Mouse (Mus musculus): Measurements from ENCODE around the gene Ttc32. TPM values are rescaled to one million over a fixed set of nuclear protein-coding genes. Genes with fewer than 3 reads are reported as not detected.
A peak's percentile ranks its signal among the peaks of the same experiment; 100 is the strongest.
"Not testable (repeated sequence)": the region's sequence is repeated elsewhere in the genome, so short reads cannot be mapped to it uniquely, and the experiment has no call there.

The Ttc32 gene
- total RNA-seq (2021), result 1 to 10 TPM; 2.7 to 3.2 TPM

DNA sequence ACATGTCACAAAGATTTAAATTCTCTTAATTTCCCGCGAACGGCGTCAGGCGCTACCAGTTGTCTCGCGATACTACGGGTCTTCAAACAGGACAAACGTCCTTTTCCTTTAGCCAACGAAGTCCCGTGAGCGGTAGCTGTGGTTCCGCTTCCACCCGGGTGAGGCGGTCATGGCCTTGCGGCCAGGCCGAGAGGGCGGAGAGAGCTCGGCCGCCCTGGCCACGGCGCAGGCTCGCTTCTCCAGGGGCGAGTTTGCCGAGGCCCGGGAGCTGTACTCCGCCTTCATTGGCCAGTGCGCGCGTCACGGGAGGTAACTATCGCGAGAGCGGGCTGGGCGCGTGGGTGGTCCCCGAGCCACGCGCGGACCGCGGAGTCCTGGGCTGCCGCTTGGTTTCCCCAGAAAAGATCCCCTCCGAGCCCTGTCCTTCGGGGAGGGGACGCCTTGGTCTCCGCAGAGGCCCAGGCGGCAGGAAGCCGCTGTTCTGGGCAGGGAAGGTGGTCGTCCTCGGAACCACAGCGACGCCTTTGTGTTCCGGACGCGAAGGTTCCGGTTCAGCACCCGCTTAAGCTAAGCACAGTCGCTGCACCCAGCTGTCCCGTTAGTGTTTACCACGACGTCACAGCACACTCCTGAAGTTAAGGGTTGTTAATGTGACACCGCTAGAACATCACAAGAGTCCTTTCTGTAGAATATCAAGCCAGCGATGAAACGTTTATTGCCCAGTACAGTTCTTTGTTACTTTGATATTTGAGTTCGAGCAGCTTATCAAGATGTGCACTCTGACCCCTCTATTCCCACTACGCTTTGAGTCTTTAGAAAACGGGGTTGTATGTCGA lies at the start of gene Ttc32:
TSS of gene Ttc32 (plus strand) at position 110 of the 836 bp plus-strand sequence.
- DNase-seq (ENCODE audit: extremely low spot score in 1 of 2, low spot score in 2 of 2), result peak; percentile 93 to 96
- intact Hi-C loops (cut with DNase I), result loop anchor here (10.0 kb wide), 2 partner anchors 315 to 705 kb away; no protein-coding TSS in a partner anchor

DNA sequence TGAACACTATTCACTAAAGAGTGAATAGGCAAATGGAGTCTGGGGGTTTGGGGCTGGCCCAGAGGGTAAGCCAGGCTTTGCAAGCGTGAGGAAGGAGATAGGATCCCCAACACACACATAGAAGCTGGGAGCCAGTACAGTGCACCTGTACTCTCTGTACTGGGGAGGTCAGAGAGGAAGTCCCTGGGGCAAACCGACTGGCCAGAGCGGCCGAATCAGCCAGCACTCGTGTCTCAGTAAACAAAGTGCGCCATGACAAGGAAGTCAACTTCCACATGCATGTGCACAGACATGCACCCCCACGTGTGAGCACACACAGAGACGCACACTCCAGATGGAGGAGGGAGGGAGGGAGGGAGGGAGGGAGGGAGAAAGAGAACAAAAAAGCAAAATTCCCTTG lies 36.6 kb upstream of the Ttc32 start:
- DNase-seq (ENCODE audit: extremely low spot score in 1 of 2, low spot score in 2 of 2), result no peak
- intact Hi-C loops (cut with DNase I), result loop anchor here (10.0 kb wide), 1 partner anchor 238 kb away; no protein-coding TSS in a partner anchor

DNA sequence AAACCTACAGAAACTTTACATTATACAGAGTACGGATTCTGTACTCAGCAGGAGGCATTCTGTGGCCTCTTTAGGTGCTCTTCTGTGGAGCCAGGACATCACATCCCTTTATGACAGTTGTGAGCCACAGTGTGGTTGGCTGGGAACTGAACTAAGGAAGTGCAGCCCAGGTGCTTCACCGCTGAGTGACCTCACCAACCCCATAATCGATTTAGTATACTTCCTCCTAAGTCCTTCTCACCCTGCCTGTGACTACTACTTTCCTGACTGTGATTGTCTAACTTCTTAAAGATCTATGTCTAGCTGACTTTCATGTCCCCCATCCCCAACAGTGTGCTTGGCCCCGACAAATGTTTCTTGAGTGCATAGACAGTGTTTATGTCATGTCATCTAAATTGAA lies 31.5 kb upstream of the Ttc32 start:
- intact Hi-C loops (cut with DNase I), result loop anchor here (10.0 kb wide), 1 partner anchor 244 kb away; no protein-coding TSS in a partner anchor
- no peak for DNase-seq (ENCODE audit: extremely low spot score in 1 of 2, low spot score in 2 of 2)

DNA sequence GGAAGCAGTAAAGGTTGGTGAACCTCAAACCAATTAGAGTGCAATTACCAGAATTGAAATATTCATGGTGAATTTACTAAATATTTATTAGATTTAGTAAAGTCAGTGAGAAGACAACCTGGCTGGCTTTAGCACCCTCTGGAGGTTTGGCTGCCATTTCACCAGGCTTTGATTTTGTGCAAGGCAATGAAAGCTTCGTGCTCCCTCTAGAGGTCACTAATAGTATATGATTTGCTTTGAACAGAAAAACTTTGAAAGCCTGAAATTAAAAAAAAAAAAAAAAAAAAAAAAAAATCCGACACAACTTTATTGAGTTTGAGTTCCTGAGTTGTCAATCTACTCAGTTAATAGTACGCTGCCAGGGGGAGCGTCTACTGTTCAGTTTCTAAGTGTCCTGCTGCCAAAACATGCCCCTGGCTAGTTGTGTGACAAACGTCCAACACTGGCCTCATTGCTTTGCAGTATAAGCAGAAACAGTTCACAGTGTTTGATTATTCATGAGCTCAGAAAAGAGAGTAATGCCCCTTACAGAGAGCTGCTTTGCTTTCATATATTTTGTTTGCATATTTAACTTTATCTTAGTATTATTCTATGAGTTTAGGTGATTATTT lies 27.7 kb upstream of the Ttc32 start:
- intact Hi-C loops (cut with DNase I), result loop anchor here (2.0 to 5.0 kb wide), 2 partner anchors 65 to 111 kb away; no protein-coding TSS in a partner anchor
- DNase-seq (ENCODE audit: extremely low spot score in 1 of 2, low spot score in 2 of 2), result peak; percentile 67 to 70

DNA sequence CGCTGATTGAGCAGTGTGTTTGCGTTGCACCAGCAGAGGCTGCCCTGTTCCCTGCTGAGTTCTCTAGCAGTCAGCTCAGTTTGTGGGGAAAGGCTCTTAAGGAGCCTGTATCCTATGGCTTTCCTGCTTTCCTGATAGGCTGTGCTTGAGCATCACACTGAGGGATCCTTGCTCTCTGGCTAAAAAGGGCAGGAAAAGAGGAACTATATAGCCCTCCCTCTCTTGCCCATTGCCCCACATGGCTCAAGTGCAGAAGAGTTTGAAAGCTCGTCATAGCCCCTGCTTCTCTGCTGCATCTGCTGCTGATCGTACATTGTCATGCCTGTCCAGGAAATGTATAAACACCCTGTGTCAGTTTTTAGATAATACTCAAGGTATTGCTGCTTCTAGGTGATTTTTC lies 22.7 kb upstream of the Ttc32 start:
- no peak for DNase-seq (ENCODE audit: extremely low spot score in 1 of 2, low spot score in 2 of 2)
- intact Hi-C loops (cut with DNase I), result no loop called here

DNA sequence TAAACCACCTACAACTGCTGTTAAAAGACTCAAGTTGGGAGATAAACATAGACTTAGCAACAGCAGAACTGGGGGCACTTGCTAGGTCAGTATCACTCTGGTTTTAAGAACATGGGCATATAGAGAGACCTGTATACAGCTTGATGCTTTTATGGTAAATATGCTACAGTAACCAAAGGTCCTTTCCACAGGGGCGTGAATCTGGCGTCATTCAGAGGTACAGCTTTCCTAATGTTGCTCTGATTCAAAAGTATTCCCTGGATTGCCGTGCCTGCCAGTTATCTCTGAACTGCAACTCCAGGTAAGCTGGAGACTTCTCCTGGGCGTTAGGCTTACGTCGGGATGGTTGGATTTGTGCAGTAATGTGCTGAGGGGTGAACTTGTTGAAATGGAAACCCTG lies 22.0 kb upstream of the Ttc32 start:
- DNase-seq (ENCODE audit: extremely low spot score in 1 of 2, low spot score in 2 of 2), result no peak
- intact Hi-C loops (cut with DNase I), result no loop called here

DNA sequence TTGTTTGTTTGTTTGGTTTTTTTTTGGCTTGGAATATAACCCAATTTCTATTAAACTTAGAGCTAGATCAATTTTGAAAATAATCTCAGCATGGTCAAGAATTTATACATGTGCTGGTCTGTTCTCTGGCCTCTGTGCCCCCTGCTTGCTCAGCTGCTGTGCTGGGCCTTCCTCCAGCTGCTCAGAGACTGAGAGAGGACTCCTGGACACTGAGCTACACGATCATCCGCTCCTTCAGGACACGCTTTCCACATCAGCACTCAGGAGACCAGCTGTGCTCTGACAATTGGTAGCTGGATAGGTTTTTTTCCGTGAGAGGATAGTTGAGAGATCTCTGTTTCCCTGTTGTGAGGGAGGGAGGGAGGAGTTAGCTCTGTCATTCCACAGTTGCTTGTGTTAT lies 19.5 kb upstream of the Ttc32 start:
- intact Hi-C loops (cut with DNase I), result no loop called here
- no peak for DNase-seq (ENCODE audit: extremely low spot score in 1 of 2, low spot score in 2 of 2)

DNA sequence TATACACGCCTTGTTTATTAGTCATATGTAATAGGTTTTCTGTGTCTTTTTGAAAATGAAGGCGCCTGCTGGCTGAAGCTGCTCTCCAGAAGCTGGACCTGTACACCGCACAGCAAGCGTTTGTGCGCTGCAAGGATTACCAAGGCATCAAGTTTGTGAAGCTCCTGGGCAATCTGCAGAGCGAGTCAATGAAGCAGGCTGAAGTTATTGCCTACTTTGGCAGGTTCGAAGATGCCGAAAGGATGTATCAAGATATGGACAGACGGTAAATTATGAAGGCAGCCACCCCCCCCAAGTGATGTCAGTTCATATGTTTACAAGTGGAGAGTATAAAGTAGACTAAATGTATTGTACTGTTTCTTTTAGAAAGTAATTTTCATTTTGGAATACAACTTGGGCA lies 13.4 kb upstream of the Ttc32 start:
- no peak for DNase-seq (ENCODE audit: extremely low spot score in 1 of 2, low spot score in 2 of 2)
- intact Hi-C loops (cut with DNase I), result no loop called here

DNA sequence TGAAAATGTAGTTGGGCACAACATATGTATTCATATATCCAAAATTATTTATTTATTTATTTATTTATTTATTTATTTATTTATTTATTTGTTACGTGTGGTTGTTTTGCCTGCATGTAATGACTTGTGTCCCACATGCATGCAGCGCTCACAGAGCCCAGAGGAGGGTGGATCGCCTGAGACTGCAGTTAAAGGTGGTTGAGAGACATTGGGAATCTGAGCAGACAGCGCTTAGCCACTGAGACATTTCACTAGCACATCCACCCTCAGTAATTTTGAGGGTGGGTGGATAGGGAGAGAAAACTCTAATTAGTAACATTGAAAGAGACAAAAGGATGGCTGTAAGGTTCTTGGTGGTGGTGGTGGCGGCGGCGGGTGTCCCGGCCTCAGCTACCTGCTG lies 9.4 kb upstream of the Ttc32 start:
- intact Hi-C loops (cut with DNase I), result loop anchor here (10.0 kb wide), 2 partner anchors 306 to 696 kb away; no protein-coding TSS in a partner anchor
- no peak for DNase-seq (ENCODE audit: extremely low spot score in 1 of 2, low spot score in 2 of 2)

DNA sequence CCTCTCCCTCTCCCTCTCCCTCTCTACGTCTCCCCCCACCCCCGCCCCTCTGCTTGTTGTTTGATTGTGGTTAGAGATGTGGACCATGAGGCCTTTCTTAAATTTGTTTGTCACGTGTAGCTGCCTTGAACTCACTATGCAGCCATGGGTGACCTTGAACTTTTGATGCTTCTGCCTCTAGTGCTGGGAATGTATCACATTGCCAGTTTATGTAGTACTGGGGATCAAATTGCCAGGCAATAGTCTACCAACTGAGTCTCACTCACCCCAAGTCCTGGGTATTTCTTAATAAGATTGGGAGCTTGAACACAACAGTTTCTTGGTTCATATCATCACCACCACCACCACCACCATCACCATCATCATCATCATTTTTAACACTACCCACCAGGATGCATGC lies 8.8 kb upstream of the Ttc32 start:
- intact Hi-C loops (cut with DNase I), result loop anchor here (10.0 kb wide), 2 partner anchors 306 to 696 kb away; no protein-coding TSS in a partner anchor

DNA sequence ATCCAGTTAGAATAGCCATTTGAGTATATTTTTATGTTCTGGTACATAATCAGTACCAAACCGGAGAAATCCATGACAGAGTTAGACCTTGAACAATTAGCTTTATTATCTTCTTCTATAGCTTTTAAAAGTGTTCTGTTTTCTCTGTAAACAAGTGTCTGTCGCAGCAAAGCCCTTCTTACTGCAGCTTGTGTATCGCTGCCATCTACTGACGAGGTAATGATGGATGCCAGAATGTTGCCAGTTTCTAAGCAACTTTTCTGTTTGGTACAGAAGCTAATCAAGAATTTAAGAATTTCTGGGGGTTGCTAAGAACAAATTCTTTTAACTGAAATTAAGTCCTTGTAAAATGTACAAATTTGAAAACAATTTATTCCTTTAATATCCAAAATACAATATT lies 6.8 kb upstream of the Ttc32 start:
- no peak for DNase-seq (ENCODE audit: extremely low spot score in 1 of 2, low spot score in 2 of 2)
- intact Hi-C loops (cut with DNase I), result loop anchor here (10.0 kb wide), 2 partner anchors 308 to 698 kb away; no protein-coding TSS in a partner anchor

More for the DNA sequence above, 8.8 kb upstream of the Ttc32 start:
- DNase-seq (ENCODE audit: extremely low spot score in 1 of 2, low spot score in 2 of 2), result no peak

DNA sequence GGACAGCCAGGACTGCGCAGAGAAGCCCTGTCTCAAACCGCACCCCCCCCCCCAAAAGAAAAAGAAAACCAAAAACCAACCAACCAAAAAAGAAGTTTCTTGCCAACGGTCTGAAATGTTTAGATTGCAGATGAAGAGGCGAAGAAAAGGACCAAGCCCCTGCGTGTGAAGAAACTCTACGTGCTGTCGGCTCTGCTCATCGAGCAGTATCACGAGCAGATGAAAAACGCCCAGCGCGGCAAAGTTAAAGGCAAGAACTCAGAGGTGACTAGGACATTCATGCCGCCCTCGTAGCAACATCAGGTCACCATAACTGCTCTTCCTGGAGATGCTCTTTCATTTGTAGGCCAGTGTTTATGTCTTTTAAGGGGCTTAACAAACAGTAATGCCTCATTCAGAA lies 5.7 kb upstream of the Ttc32 start:
- no peak for DNase-seq (ENCODE audit: extremely low spot score in 1 of 2, low spot score in 2 of 2)
- intact Hi-C loops (cut with DNase I), result loop anchor here (10.0 kb wide), 2 partner anchors 309 to 699 kb away; no protein-coding TSS in a partner anchor

DNA sequence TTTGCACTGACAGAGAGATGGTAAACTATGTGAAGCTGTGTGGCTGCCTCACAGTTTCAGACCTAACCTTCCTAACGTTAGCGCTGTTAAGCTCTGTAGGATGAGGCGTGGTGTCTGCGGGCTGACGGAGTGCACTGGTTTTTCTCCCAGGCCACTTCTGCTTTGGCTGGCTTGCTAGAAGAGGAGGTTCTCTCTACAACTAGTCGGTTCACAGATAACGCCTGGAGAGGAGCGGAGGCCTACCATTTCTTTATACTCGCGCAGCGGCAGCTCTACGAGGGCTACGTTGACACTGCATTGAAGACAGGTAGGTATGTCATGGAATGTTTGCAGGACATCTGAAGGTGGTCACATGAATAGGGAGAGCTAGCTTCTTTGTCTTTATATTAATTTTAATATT lies 5.1 kb upstream of the Ttc32 start:
- DNase-seq (ENCODE audit: extremely low spot score in 1 of 2, low spot score in 2 of 2), result no peak
- intact Hi-C loops (cut with DNase I), result loop anchor here (10.0 kb wide), 2 partner anchors 310 to 700 kb away; no protein-coding TSS in a partner anchor

DNA sequence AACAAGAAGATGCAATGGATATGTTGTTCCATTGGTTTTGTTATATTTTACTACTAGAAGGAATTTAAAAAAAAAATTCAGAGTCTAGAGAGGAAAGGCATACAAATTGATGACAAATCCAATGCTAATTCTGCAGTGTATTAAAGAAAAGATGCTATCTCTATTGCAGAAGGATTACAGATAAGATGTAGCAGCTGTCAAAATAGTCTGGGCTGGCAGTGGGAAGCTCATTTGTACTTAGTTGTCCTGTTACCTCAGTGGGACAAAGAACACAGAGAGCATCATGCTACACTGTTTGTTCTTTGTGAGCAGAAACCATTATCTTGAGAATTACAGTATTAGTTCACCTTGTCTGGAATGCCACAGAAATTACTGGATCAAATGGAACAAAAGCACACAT lies 3.0 kb upstream of the Ttc32 start:
- intact Hi-C loops (cut with DNase I), result loop anchor here (10.0 kb wide), 2 partner anchors 312 to 702 kb away; no protein-coding TSS in a partner anchor
- DNase-seq (ENCODE audit: extremely low spot score in 1 of 2, low spot score in 2 of 2), result no peak

DNA sequence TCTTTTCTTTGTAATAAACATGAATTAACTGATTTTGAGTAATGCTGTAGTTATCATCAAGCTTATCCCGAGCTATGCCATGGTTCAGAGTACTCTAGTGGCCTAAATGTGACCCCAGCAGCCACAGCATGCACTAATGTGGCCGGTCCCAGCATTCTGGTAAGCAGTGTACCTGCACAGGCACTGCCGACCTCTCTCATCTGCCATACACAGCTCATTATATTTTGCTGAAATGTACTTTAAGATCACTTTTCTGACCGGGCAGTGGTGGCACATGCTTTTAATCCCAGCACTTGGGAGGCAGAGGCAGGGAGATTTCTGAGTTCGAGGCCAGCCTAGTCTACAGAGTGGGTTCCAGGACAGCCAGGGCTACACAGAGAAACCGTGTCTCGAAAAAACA lies 981 bp upstream of the Ttc32 start:
- intact Hi-C loops (cut with DNase I), result loop anchor here (10.0 kb wide), 2 partner anchors 314 to 704 kb away; no protein-coding TSS in a partner anchor
- not testable (repeated sequence) for DNase-seq (ENCODE audit: extremely low spot score in 1 of 2, low spot score in 2 of 2)

DNA sequence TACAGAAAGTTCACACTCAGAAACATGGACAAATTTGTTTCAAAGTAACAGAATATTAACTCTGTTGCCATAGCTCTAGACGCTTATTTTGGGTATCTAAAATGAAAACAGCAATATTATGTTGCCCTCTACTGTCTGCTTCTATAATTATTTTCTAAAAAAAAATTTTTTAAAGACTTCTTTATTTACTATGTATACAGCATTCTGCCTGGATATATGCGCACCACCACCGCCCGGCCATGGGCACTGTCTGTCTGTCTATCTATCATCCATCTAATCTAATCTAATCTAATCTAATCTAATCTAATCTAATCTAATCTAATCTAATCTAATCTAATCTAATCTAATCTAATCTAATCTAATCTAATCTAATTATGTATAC lies 300 bp upstream of the Ttc32 start:
- intact Hi-C loops (cut with DNase I), result loop anchor here (10.0 kb wide), 2 partner anchors 315 to 705 kb away; no protein-coding TSS in a partner anchor
- DNase-seq (ENCODE audit: extremely low spot score in 1 of 2, low spot score in 2 of 2), result no peak

DNA sequence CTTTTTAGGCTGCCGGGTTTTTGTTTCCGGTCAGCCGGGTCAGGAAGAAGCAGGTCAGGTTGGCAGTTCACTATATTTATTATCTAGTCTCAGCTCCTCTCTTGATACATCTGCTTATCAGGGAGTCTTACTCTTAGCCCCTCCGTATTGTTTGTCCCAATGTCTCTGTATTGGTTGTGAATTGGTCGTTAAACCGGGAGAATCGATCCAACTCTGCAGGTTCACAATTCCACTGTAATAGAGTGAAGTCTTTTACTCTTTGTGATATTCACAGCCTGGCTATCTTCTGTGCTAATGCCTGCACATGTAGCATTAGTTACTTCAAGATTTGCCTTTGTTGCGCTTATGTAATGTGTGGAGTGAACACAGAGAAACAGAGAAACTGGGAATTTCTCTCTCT lies 1.4 kb downstream of the Ttc32 start:
- intact Hi-C loops (cut with DNase I), result no loop called here

DNA sequence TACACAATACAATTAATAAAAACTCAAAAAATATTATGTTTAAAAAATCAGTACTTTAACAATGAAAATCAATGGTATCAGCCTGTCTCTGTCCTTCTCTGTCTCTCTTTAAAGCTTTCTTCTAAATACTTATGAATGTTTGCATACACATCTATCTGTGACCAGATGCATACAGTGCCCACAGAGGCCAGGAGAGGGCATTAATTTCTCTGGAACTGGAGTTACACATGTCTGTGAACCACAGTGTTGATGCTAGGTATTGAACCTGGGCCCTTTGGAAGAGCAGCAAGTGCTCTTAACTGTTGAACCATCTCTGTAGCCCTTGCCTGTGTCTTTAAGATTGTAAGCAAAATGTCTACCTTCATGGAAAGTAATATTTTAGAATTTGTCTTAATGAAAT lies 3.3 kb downstream of the Ttc32 start:
- no peak for DNase-seq (ENCODE audit: extremely low spot score in 1 of 2, low spot score in 2 of 2)
- intact Hi-C loops (cut with DNase I), result no loop called here

More for the DNA sequence above, 1.4 kb downstream of the Ttc32 start:
- DNase-seq (ENCODE audit: extremely low spot score in 1 of 2, low spot score in 2 of 2), result no peak

DNA sequence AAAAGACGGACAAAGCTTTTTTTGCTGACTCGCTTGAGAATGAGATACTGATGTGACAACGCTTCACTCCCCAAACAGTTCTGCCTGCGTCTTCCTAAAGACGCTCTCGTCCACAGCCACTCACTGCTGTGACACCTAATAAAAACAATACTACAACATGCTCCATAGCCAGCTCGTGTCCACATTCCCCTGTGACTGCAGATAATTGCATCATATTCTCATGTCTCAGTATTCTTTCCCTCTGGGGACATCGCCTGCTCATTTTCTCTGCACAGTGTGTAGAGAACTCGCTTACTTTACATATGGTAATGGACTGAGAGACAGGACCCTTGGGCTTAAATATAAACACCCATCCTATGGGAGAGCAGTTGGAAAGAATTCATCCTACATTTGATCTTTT lies 6.6 kb downstream of the Ttc32 start:
- intact Hi-C loops (cut with DNase I), result no loop called here
- no peak for DNase-seq (ENCODE audit: extremely low spot score in 1 of 2, low spot score in 2 of 2)

DNA sequence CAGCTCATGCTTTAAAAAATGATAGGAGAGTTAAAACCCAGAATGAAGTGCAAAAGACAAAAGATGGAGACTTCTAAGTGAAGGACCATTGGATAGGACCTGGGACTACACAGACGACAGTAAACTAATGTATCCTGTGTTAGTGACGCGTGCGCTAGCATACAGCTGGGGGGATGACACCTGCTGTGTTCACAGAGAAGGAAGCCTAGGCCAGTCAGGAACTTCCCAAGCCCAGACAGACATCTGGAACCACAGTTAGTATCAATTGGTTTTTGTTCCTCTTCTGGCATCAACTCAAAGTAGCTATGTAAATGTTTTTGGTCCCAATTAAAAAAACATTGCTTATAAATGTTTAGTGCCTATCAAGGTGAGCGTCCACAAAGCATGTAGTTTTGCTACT lies 10.4 kb downstream of the Ttc32 start:
- intact Hi-C loops (cut with DNase I), result no loop called here

More for the DNA sequence above, 10.4 kb downstream of the Ttc32 start:
- DNase-seq (ENCODE audit: extremely low spot score in 1 of 2, low spot score in 2 of 2), result no peak
